Mouse (Mus musculus): ENCODE data around the gene Pde4d. TPM values are rescaled to one million over a fixed set of nuclear protein-coding genes. Genes with fewer than 3 reads are reported as not detected.

Pde4d gene
- total RNA-seq, 4 experiments from 2014 or later, result 68.8 to 86.9 (median 76.0) TPM

- no peak for DNase-seq (ENCODE audit: low spot score in 2 of 2)
These were observed 1161.0 kb downstream of the Pde4d start for GRCm38 (mm10) chr13:109610772-109611171.

DNA sequence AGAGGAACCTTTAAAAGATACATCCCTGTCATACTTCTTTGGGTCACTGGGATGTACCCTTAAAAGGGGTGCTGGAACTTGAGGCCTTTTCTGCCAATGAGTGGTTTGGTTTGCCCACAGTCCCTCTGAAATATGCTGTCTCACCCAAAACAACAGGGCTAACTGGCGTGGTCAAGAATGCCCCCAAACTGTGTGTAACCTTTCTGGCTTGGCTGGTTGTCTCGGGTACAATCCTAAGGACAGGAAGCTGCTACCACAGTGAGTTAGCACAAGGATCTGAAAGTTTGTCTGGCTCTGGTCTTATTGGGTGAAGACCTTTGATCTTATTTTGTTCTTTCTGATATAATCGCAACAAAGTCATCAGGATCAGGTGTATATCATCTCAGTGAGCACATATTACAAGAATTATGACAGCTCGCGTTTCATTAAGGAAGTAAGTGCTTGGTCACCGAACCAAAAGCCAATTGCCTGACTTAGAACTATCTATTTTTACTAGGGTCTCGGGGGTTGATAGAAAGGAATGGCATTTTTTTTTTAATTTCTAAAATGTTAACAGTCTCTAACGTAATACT, 1165.6 kb downstream of the Pde4d start:
- no peak for DNase-seq (ENCODE audit: low spot score in 2 of 2)

DNA sequence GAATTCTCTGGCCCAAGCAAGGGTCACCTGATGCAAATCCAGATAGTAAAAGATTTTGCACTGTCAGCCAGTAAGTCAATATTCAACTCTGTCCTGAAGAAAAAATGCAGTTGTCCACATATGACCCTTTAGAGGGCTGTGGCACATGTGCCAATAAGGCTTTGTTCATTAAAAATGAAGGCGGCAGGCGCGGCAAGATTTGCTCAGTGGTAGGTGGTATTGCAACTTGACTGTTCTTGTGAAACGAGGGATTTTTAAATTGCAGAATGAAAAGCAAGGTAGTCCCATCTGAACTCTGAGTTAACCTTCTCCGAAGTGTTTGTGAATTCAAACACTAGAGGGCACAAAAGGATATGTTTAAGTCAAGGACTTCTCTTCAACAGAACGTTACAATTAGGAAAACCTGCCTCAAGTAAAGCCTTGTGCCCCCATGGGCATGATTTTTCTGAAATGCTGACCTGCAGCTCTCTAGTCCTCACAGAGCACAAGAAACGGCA, 1166.1 kb downstream of the Pde4d start:
- DNase-seq (ENCODE audit: low spot score in 2 of 2), result no peak

- no peak for DNase-seq (ENCODE audit: low spot score in 2 of 2)
These were observed 1169.5 kb downstream of the Pde4d start for GRCm38 (mm10) chr13:109619158-109619657.

DNA sequence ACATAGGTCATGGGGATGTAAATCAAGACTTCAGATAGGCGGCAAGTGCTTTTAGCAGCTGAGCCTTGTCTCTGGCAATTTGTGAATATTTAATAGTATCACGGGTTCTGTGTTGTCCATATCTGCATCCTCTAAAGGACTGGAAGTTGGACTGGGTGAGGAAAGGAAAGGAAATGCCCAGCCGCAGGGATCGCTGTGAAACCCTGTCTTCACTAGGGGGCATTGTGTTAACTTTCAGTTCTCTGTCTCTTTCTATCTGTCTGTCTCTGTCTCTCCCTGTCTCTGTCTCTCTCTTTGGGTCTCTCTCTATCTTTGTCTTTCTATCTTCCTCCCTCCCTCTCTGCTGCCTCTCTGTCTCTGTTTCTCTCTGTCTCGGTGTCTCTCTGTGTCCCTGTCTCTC, 1172.5 kb downstream of the Pde4d start:
- DNase-seq (ENCODE audit: low spot score in 2 of 2), result no peak

GRCm38 (mm10) chr13:109623201-109623600, 1173.5 kb downstream of the Pde4d start:
- DNase-seq (ENCODE audit: low spot score in 2 of 2), result no peak

DNA sequence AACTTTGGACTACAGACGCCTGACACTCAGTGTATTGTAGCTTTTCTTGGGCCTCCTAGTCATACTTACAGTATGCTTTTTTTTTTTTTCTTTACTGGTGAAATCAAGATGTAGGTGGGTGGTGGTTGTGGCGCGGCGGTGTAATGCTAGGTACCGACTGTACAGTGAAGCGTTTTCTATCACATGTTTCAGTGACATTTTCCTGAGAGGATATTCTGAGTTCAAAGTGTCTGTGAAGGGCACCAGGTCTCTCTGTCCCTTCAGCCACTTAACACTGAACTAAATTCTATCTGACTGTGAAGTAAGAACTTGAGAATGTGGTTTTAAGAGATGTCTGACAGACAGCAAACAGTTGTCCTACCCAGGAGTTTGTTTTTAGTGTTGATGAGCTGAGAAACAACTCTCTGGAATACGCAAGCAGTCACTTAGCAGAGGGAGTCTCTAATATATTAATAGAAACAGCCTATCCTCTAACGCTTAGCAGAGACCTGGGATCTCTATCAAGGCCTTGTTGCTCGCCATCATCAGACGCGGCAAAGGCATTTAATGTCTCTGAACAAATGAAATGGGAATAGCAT, 1175.1 kb downstream of the Pde4d start:
- DNase-seq (ENCODE audit: low spot score in 2 of 2), result no peak

DNA sequence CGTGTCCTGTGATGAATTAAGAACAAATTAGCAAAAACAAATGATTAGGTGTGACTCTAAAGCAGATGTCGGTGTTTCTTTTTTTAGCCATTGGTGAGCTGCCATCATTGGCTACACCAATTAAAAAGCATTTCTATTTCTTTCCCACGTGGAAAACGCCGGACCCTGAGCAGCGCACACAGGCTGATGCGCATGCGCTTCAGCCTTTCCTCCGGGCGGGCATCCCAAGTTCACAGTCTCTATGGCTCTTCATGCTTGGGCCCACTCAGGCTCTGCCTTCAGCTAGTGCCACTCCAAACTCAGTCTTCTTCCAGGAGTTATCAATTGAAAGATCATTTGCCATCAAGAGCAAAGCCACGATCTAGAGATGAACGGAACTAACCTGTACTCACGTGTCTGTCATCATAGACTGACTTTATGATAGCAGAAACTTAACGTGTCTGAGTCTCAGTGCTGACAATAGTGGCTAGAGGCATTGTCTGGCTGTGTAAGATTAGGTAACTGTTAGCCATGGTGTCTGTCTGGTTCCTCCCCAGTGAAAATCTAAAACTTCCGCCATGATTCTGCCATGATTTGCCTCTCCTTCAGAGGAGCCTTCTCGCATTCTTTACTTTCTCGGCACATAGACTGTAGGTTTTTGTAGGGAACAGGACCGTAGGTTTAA, 1175.8 kb downstream of the Pde4d start:
- DNase-seq (ENCODE audit: low spot score in 2 of 2), result no peak

DNA sequence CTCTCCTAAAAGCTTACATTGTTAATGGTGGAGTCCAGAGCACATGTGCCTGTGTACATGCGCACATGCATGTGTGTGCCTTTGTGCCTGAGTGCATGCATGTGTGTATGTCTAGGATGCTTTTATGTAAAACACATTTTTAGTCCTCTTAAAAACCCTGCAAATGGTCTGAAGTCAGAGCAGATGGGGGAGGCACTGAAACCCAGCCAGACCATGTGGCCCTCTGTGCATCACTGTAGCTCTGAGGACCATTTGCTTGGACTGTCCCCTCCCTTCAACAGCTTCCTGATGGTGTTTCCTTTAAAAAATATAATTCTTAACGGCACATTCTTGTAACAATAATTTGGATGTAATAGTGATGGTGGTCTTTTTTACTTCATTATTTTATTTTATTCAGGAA, 1177.5 kb downstream of the Pde4d start:
- DNase-seq (ENCODE audit: low spot score in 2 of 2), result no peak

- no peak for DNase-seq (ENCODE audit: low spot score in 2 of 2)
These were observed 1178.9 kb downstream of the Pde4d start for GRCm38 (mm10) chr13:109628606-109629005.

DNA sequence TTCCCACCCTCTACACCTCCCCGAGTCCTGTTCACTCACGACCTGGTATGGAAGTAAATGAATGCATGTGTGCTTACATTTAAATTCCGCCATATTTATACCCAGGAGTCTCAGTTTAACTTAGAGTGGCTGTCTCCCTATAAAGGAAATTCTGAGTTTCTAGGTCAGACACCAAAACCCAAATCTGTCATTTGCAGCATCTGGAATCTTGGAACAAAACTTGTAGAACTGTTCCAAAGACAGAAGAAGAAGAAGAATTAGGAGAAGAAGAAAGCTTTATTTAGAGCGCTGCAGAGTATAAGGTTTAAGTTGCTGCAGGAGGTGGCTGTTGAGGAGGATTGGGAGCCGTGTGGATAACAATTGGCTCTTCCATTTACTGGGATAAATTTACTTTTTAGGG, 1179.5 kb downstream of the Pde4d start:
- no peak for DNase-seq (ENCODE audit: low spot score in 2 of 2)

DNA sequence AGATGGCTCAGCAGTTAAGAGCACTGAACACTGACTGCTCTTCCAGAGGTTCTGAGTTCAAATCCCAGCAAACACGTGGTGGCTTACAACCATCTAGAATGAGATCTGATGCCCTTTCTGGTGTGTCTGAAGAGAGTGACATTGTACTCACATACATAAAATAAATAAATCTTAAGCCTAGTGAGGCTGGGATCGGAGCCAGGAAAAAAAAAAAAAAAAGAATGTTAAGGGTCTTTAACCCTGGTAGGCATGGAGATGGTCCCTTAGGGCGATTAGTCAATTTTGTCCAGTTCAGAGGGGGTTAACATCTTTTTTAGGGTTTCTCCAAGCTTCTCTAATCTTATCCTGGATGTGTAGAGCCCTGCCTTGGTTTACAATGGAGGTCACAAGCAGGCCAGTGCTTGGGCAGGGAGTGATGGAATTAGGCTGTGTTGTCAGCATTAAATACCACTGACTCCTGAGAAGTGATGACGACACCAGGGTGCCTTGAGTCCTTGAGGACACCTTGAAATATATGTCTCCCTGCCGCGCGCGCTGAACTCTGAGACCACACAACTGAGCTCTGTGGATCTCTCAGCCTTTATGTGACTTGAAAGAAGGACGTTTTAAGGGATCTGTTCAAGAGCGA, 1181.8 kb downstream of the Pde4d start:
- no peak for DNase-seq (ENCODE audit: low spot score in 2 of 2)

GRCm38 (mm10) chr13:109632387-109633036, 1182.8 kb downstream of the Pde4d start:
- DNase-seq (ENCODE audit: low spot score in 2 of 2), result no peak

GRCm38 (mm10) chr13:109633037-109633418, 1183.3 kb downstream of the Pde4d start:
- no peak for DNase-seq (ENCODE audit: low spot score in 2 of 2)

- no peak for DNase-seq (ENCODE audit: low spot score in 2 of 2)
These were observed 1186.3 kb downstream of the Pde4d start for GRCm38 (mm10) chr13:109635901-109636520.

DNA sequence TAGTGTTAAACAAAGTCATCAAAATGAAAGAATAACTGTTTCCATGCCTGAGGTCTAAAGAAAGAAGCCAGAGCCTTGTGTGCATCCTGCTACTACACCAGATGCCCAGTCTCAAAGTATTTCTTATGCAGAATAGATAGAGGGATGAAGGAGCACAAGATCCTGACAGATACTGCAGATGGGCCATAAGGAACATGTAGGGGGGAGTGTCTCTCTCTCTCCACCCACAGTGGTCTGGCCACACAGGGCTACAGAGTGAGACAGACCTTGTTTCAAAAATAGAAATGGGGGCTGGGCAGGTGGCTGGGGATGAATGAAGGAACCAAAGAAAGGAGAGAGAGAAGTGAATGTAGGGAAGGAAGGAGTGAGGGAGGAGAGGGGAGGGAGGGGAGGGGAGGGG, 1188.5 kb downstream of the Pde4d start:
- DNase-seq (ENCODE audit: low spot score in 2 of 2), result no peak

GRCm38 (mm10) chr13:109639286-109639685, 1189.5 kb downstream of the Pde4d start:
- DNase-seq (ENCODE audit: low spot score in 2 of 2), result no peak

DNA sequence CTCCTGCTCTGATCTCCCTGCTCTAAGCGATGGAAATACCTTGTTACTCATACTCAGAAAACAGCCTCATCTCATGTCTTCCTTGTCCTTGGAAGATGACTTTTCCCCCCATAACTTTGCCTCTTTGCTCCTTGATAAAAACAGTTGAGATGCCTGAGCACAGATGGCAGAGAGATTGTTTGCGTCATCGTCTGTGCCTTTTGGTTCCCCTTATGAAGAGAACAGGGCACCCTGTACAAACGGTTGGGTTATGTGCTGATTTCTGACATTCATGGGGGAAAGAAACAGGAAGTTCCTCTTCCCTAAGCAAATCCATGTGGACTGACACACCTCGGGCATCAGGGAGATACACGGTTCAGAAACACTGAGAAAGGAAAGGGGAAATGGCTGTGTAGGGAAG, 1191.8 kb downstream of the Pde4d start:
- no peak for DNase-seq (ENCODE audit: low spot score in 2 of 2)

DNA sequence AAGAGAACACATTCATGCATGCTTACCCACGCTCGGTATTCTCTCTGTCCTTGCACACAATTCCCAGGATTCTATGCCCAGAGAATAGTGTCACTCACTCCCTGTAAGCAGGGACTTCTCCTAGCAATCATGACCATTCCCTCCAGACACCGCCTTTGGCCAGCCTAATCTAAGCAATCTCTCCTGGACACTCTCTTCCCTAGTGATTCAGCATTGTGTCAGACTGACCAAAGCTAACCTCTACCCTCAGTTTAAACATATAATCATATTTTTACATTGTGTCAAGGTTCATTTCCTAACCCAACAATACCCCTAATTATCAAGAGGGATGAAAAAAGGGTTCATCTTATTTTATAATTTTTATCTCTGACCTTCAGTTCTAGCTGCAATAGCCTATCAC, 1193.7 kb downstream of the Pde4d start:
- DNase-seq (ENCODE audit: low spot score in 2 of 2), result no peak

DNA sequence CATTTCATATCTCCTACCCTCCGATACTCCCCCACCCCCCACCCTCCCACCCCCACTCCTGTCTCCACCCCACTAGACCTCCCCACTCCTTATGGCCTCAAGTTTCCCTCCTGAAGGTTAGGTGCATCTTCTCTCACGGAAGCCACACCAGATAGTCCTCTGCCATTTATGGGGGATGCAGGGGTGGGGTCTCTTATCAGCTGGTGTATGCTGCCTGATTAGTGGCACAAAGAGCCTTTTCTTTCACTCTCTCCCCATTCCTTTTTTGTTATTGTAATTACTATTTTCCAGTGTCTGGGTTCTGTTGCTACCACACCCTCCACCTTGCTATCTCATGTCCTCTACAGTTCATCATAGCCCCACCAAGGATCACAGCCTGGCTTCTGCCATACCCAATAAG, 1194.3 kb downstream of the Pde4d start:
- no peak for DNase-seq (ENCODE audit: low spot score in 2 of 2)

DNA sequence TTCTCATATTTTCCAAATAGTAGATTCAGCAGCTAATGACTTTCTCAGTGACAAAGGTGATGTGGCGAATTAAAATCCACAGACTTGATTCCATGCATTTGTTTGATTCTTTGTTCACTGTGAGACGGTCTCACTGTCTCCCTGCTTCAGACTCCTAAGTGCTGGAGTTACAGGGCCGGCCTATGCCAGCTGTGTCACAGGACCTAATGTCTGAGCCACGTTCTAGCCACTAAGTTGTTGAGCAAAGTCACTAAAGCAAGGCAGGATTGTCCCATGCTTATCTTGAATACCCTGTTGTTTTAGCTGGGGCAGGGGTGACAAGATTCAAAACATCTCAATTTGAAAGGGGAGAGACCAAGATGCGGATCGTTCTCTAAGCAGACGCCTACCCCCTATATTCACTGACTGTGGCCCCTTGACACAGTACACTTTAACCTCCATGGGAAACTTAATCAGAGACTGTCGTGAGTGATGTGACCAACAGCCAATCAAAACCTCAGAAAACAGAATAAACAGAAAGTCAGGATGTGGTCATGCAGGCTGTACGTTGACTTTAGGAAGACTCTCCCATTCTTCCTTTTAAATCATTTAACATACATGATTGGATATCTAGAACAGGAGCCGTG, 1195.6 kb downstream of the Pde4d start:
- DNase-seq (ENCODE audit: low spot score in 2 of 2), result no peak
